Mouse (Mus musculus): ENCODE measurements around the gene Vps13d. TPM values are rescaled to one million over a fixed set of nuclear protein-coding genes. Genes with fewer than 3 reads are reported as not detected.

The Vps13d gene
- polyA plus RNA-seq, 1 experiment from 2014 or later: 14.7 TPM

DNA sequence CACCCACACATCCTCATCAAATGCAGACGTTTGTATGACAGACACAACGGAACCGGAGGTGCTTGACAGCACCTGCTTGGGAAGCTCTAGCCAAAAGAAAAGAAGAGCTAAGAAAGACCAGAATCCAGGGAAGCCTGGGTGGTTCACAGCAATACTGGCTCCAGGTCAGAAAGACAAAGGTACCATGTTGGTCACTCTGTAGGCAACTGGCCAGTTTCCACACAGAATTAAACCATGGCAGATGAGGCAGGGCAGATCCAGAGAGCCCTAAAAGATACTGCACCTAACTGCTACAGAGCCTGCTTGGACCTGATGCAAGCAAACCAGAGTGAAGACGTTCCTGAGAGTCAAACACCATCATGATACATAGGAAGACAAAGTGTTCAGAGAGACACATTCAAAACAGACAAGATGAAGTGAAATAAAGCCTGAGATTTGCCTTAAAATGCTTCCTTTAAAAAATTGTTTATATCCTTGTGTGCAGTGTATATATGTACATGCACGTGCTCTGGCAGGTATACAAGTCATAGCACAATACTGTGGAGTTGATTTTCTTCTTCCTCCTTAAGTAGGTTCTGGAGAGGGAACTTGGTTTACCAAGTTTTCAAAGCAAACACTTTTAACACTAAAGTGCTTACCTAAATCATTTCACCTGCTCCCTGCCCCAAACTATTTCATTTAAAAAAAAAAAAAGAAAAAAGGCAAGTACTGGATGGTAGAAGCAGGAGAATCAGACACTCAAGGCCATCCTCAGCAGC lies 44.3 kb downstream of the Vps13d start:
- peaks cover 63% of the 10 kb centered on the region for H3K36me3 ChIP-seq (ENCODE audit: insufficient read depth, low read length)
- H3K9me3 ChIP-seq (replicated peaks; ENCODE audit: low read length): no peaks in the 10 kb centered on the region
- ATAC-seq (replicated peaks; ENCODE audit: low FRiP score, low read depth): no peak
- TF ChIP-seq CTCF (IDR thresholded peaks at IDR 0.05; ENCODE audit: low read depth): no peak
- H3K27ac ChIP-seq: no peak overlapping the region
- H3K4me1 ChIP-seq (replicated peaks; ENCODE audit: insufficient read depth, low read length): no peaks in the 10 kb centered on the region
- DNase-seq (ENCODE audit: low spot score): no peak
- no peak overlapping the region for H3K4me2 ChIP-seq (ENCODE audit: low read length)
- no peak overlapping the region for H3K4me3 ChIP-seq (replicated peaks; ENCODE audit: low read depth, low read length)
- H3K9ac ChIP-seq (ENCODE audit: low read depth, low read length): no peak overlapping the region
- no peaks in the 10 kb centered on the region for H3K27me3 ChIP-seq (ENCODE audit: insufficient read depth, low read length)
- WGBS: 62% methylated on average over 5 of the region's 5 CpGs

DNA sequence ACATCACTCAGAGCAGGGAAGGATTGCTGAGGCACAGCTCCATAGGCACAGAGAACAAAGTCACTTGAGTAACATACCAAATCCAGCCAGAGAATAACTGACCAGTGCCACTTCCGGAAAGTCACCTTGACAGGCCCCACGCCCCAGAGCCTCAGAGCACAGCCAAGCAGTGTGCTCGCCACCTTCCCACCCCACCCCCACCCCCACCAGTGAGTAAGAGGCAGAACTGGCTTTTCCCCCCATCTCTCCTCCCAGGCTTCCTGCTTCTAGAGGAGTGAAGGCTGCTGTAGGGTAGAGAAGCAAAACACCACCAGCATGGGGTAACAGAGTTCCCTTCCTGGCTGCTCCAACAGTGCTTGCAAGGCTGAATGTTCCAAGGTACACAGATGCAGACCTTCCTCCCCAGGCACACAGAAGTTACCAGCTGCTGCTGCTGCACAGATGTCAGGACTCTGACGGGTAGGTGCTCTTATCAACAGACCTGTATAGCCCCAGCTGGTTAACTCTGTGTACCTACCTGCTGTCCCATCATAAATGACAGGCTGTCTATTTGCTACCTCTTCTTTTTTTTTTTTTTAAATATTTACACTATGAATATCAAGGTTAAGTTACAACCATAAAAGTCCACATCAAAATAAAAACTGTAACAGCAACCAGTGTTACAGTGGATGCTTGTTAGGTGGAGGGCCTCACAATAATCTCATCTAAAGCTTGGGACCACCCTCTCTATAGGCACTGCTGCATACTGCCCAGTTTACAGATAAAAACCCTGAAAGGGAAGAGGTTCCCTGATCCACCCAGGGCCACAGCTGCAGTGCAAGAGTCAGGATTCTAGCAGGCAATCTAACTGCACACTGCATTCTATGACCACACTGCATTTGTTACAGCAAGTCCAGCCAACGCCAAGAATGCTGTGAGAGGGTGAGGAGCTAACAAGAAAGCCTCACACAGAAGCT lies 47.5 kb downstream of the Vps13d start:
- DNase-seq (ENCODE audit: low spot score) (no peak), ATAC-seq (replicated peaks; ENCODE audit: low FRiP score, low read depth) (no peak)
- H3K36me3 ChIP-seq (ENCODE audit: insufficient read depth, low read length): peaks cover 54% of the 10 kb centered on the region
- no peaks in the 10 kb centered on the region for H3K4me1 ChIP-seq (replicated peaks; ENCODE audit: insufficient read depth, low read length)
- H3K9me3 ChIP-seq (replicated peaks; ENCODE audit: low read length): no peaks in the 10 kb centered on the region
- 60% methylated on average over 5 of the region's 5 CpGs for WGBS
- no peak for TF ChIP-seq CTCF (IDR thresholded peaks at IDR 0.05; ENCODE audit: low read depth)
- H3K4me2 ChIP-seq (ENCODE audit: low read length): no peak overlapping the region
- H3K9ac ChIP-seq (ENCODE audit: low read depth, low read length): no peak overlapping the region
- no peak overlapping the region for H3K4me3 ChIP-seq (replicated peaks; ENCODE audit: low read depth, low read length)
- no peaks in the 10 kb centered on the region for H3K27me3 ChIP-seq (ENCODE audit: insufficient read depth, low read length)
- H3K27ac ChIP-seq: no peak overlapping the region

DNA sequence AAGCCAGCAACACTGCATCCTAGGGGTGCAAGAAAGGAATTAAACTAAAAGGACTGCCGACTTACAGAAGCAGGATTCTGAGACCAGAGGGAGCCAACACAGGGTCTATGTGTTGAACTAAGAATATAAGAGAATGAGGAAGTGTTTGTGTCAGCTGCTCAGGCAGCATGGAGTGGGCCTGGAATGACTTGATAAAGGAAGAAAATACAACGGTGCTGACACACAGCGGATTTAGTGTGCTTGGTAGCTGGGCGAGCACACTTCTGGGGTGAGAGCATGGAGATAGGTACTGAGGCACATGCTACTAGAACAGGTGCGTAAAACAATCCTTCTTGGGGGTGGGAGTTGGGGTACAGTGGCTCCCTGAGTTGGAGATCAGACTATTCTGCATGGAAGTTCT lies 51.3 kb downstream of the Vps13d start:
- 91% methylated on average over 5 of the region's 5 CpGs for WGBS
- peaks cover 61% of the 10 kb centered on the region for H3K36me3 ChIP-seq (ENCODE audit: insufficient read depth, low read length)

DNA sequence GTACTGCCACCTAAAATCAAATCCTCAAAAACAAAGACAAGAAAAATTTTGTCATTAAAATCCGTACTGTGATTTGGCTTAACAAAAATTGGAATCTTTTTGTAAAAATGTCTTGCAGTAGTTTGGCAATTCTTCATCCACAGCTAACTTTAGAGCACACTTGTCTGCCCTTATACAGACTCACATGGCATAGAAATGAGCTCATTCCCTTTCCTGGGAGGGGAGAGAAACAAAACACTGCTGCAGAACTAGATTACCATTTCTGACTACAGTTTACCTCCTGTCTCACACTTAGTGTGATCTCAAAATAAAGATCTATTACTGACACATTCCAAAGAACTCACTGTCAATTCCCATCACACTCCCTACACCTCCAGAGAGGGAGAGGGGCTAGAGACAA lies 58.1 kb downstream of the Vps13d start:
- Histone ChIP-seq H3K9ac (ENCODE audit: low read depth, low read length) (no peak overlapping the region), H3K4me1 (replicated peaks; ENCODE audit: insufficient read depth, low read length) (no peaks in the 10 kb centered on the region), H3K27ac (no peak overlapping the region), H3K4me2 (ENCODE audit: low read length) (no peak overlapping the region), H3K27me3 (ENCODE audit: insufficient read depth, low read length) (no peaks in the 10 kb centered on the region), H3K4me3 (replicated peaks; ENCODE audit: low read depth, low read length) (no peak overlapping the region), H3K9me3 (replicated peaks; ENCODE audit: low read length) (no peaks in the 10 kb centered on the region), H3K36me3 (ENCODE audit: insufficient read depth, low read length) (peaks cover 51% of the 10 kb centered on the region)
- ATAC-seq (replicated peaks; ENCODE audit: low FRiP score, low read depth): no peak
- 88% methylated on average over 1 of the region's 1 CpGs for WGBS
- DNase-seq (ENCODE audit: low spot score): no peak
- no peak for TF ChIP-seq CTCF (IDR thresholded peaks at IDR 0.05; ENCODE audit: low read depth)

More for the DNA sequence above, 51.3 kb downstream of the Vps13d start:
- no peak overlapping the region for H3K4me2 ChIP-seq (ENCODE audit: low read length)
- H3K27ac ChIP-seq: no peak overlapping the region
- H3K9ac ChIP-seq (ENCODE audit: low read depth, low read length): no peak overlapping the region
- H3K9me3 ChIP-seq (replicated peaks; ENCODE audit: low read length): no peaks in the 10 kb centered on the region
- no peak for ATAC-seq (replicated peaks; ENCODE audit: low FRiP score, low read depth)
- no peaks in the 10 kb centered on the region for H3K27me3 ChIP-seq (ENCODE audit: insufficient read depth, low read length)
- TF ChIP-seq CTCF (IDR thresholded peaks at IDR 0.05; ENCODE audit: low read depth): no peak
- no peak overlapping the region for H3K4me3 ChIP-seq (replicated peaks; ENCODE audit: low read depth, low read length)
- no peak for DNase-seq (ENCODE audit: low spot score)
- no peaks in the 10 kb centered on the region for H3K4me1 ChIP-seq (replicated peaks; ENCODE audit: insufficient read depth, low read length)

DNA sequence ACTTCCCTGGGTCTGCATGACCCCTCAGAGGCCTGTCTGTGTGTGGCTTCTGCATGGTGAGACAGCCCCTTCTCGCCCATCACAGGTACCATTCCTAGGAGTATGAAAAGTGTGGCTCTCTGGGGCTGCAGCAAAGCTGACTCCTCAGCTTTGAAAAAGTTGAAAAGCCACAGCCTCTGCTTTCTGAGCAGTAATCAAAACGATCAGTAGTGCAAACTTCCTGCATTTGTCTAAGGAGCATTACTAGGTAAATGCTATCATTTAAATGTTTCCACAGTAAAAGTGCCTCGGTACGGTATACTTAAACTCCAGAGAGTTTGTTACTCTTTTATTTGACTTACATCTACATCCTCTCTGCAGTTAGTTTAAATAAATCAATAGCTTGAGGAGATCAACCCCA lies 59.3 kb downstream of the Vps13d start:
- ATAC-seq (replicated peaks; ENCODE audit: low FRiP score, low read depth) (no peak), DNase-seq (ENCODE audit: low spot score) (no peak)
- no peak for TF ChIP-seq CTCF (IDR thresholded peaks at IDR 0.05; ENCODE audit: low read depth)
- H3K36me3 ChIP-seq (ENCODE audit: insufficient read depth, low read length): peaks cover 52% of the 10 kb centered on the region
- no peak overlapping the region for H3K4me3 ChIP-seq (replicated peaks; ENCODE audit: low read depth, low read length)
- WGBS: 74% methylated on average over 4 of the region's 4 CpGs
- H3K4me1 ChIP-seq (replicated peaks; ENCODE audit: insufficient read depth, low read length): no peaks in the 10 kb centered on the region
- H3K27me3 ChIP-seq (ENCODE audit: insufficient read depth, low read length): no peaks in the 10 kb centered on the region
- H3K27ac ChIP-seq: no peak overlapping the region
- H3K9me3 ChIP-seq (replicated peaks; ENCODE audit: low read length): no peaks in the 10 kb centered on the region
- no peak overlapping the region for H3K9ac ChIP-seq (ENCODE audit: low read depth, low read length)
- H3K4me2 ChIP-seq (ENCODE audit: low read length): no peak overlapping the region

DNA sequence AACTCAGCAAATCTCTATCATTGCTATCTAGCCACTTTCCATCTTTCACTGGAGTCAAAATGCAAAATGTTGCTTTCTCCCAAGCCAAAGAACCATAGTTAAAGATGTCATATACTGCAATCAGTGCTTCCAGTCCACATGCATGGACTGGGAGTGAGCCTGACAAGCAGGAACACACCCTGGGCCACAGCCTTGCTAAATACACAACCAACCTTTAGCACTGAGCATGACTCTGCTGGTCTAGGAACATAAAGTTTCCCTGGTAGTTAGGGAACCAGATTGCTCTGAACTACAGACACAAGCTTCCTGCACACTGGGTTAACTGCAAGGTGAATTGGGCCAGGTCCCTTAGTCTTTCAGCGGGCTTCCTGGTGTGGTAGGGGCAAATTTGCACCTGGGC lies 64.0 kb downstream of the Vps13d start:
- Histone ChIP-seq H3K4me2 (ENCODE audit: low read length) (no peak overlapping the region), H3K27me3 (ENCODE audit: insufficient read depth, low read length) (no peaks in the 10 kb centered on the region), H3K36me3 (ENCODE audit: insufficient read depth, low read length) (peaks cover 44% of the 10 kb centered on the region), H3K4me1 (replicated peaks; ENCODE audit: insufficient read depth, low read length) (no peaks in the 10 kb centered on the region), H3K9ac (ENCODE audit: low read depth, low read length) (no peak overlapping the region), H3K27ac (no peak overlapping the region), H3K4me3 (replicated peaks; ENCODE audit: low read depth, low read length) (no peak overlapping the region), H3K9me3 (replicated peaks; ENCODE audit: low read length) (no peaks in the 10 kb centered on the region)
- no peak for TF ChIP-seq CTCF (IDR thresholded peaks at IDR 0.05; ENCODE audit: low read depth)
- no peak for ATAC-seq (replicated peaks; ENCODE audit: low FRiP score, low read depth)
- DNase-seq (ENCODE audit: low spot score): no peak
- 91% methylated on average over 1 of the region's 1 CpGs for WGBS

Data from kidney, postnatal 0 days (tissue).